Mouse (Mus musculus) cerebellum, adult (tissue): ENCODE measurements around the gene Pms2.

ENCODE experiments used
- ATAC-seq: cut with Nextera tagmentation; 2 replicates; pipeline ENCODE4 v1.9.2; 2017; ENCODE audit warnings: mild to moderate bottlenecking, moderate library complexity, mixed read lengths; ENCODE audit not compliant: insufficient number of reproducible peaks, low FRiP score, low TSS enrichment

The Pms2 gene

GRCm38 (mm10) chr5:143909417-143910400, at the start of gene Pms2, which contains the start of gene Aimp2:
Gene Pms2 (plus strand): TSS chr5:143909964.
Gene Aimp2 (minus strand): TSS chr5:143909847.
- ATAC-seq = peak; percentile 98

GRCm38 (mm10) chr5:143871547-143872169, 38.1 kb upstream of the Pms2 start:
- no peak for ATAC-seq

- ATAC-seq = no peak
Measured at GRCm38 (mm10) chr5:143874571-143874970, 35.2 kb upstream of the Pms2 start.

- no peak for ATAC-seq
Measured at GRCm38 (mm10) chr5:143885274-143885673, 24.5 kb upstream of the Pms2 start.

- no peak for ATAC-seq
Measured at GRCm38 (mm10) chr5:143890741-143891140, 19.0 kb upstream of the Pms2 start.

- no peak for ATAC-seq
Measured at GRCm38 (mm10) chr5:143892255-143892886, 17.4 kb upstream of the Pms2 start.

- no peak for ATAC-seq
Measured at GRCm38 (mm10) chr5:143893396-143893795, 16.4 kb upstream of the Pms2 start.

GRCm38 (mm10) chr5:143897635-143898330, 12.0 kb upstream of the Pms2 start, which contains the start of gene Ankrd61:
Gene Ankrd61 (minus strand): TSS chr5:143897685.
- no peak for ATAC-seq

GRCm38 (mm10) chr5:143902111-143902510, 7.7 kb upstream of the Pms2 start:
- ATAC-seq = no peak

GRCm38 (mm10) chr5:143903813-143904212, 6.0 kb upstream of the Pms2 start:
- ATAC-seq = no peak

- no peak for ATAC-seq
Measured at GRCm38 (mm10) chr5:143906429-143906828, 3.3 kb upstream of the Pms2 start.

GRCm38 (mm10) chr5:143908926-143909325, 838 bp upstream of the Pms2 start:
- no peak for ATAC-seq

GRCm38 (mm10) chr5:143916221-143916620, 6.5 kb downstream of the Pms2 start:
- no peak for ATAC-seq

- no peak for ATAC-seq
Measured at GRCm38 (mm10) chr5:143917418-143917817, 7.7 kb downstream of the Pms2 start.

- no peak for ATAC-seq
Measured at GRCm38 (mm10) chr5:143918120-143918519, 8.4 kb downstream of the Pms2 start.

GRCm38 (mm10) chr5:143924781-143925452, 15.2 kb downstream of the Pms2 start:
- no peak for ATAC-seq

GRCm38 (mm10) chr5:143927875-143928274, 18.1 kb downstream of the Pms2 start, which contains the start of gene Gm42421:
Gene Gm42421 (plus strand): TSS chr5:143928175.
- no peak for ATAC-seq

- no peak for ATAC-seq
Measured at GRCm38 (mm10) chr5:143929291-143929690, 19.5 kb downstream of the Pms2 start.

GRCm38 (mm10) chr5:143930656-143931055, 20.9 kb downstream of the Pms2 start:
- ATAC-seq = no peak
